In genomic region chr6:77486658-77487057, GRCm38 (mm10) we compare ENCODE assay signal across 25 mouse cellular contexts.
DNase-seq lines count a peak whose midpoint lies in the region; ATAC-seq and TF ChIP-seq lines count a peak whose summit lies in the region.
"Had no signal": no experiment of that assay in that cellular context is flagged by ENCODE, and none has a peak within 500 bp of the region (broad histone marks: within the 10 kb centered on the region; RNA-seq: fewer than 3 reads in every experiment).

No protein-coding gene starts in this region.

- no peaks in the 10 kb centered on the region for H3K9me3 ChIP-seq in hindbrain, embryonic 15.5 days
- H3K9me3 ChIP-seq in hindbrain, embryonic 12.5 days (replicated peaks): no peaks in the 10 kb centered on the region
- H3K9me3 ChIP-seq in midbrain, embryonic 14.5 days (ENCODE audit: control insufficient read depth, low read length): no peaks in the 10 kb centered on the region
- peaks cover 6% of the 10 kb centered on the region; the same call in 1 of the 2 replicates for H3K9me3 ChIP-seq in midbrain, embryonic 10.5 days (replicated peaks)
- H3K9me3 ChIP-seq in midbrain, embryonic 16.5 days (replicated peaks; ENCODE audit: control insufficient read depth, low read length, poor library complexity, severe bottlenecking): 0 out of 2 replicates have a peak, but pooled peaks cover 2% of the 10 kb centered on the region
- H3K9me3 ChIP-seq: heart, embryonic 10.5 days; intestine, embryonic 15.5 days had no signal

- H3K4me3 ChIP-seq in hindbrain, embryonic 15.5 days: no peak overlapping the region
- no peak overlapping the region for H3K4me3 ChIP-seq in hindbrain, embryonic 12.5 days
- no peak overlapping the region for H3K4me3 ChIP-seq in midbrain, embryonic 14.5 days (replicated peaks; ENCODE audit: low read depth, low read length)
- no peak overlapping the region for H3K4me3 ChIP-seq in midbrain, embryonic 10.5 days
- H3K4me3 ChIP-seq in midbrain, embryonic 16.5 days (ENCODE audit: low read depth, low read length): no peak overlapping the region
- H3K4me3 ChIP-seq: forebrain, embryonic 10.5 days; forebrain, embryonic 13.5 days; heart, adult 2 months; heart, embryonic 10.5 days; heart, embryonic 13.5 days; intestine, embryonic 15.5 days had no signal

- no peak overlapping the region for H3K4me2 ChIP-seq in hindbrain, embryonic 15.5 days
- H3K4me2 ChIP-seq in hindbrain, embryonic 12.5 days (replicated peaks): no peak overlapping the region
- no peak overlapping the region for H3K4me2 ChIP-seq in midbrain, embryonic 14.5 days (ENCODE audit: low read length)
- no peak overlapping the region for H3K4me2 ChIP-seq in midbrain, embryonic 16.5 days (ENCODE audit: low read length)
- H3K4me2 ChIP-seq: forebrain, embryonic 13.5 days; heart, embryonic 13.5 days; intestine, embryonic 15.5 days had no signal

- 0 out of 2 replicates have a peak overlapping the region, but pooled peaks have one; percentile 22 for H3K27ac ChIP-seq in hindbrain, embryonic 15.5 days (replicated peaks)
- no peak overlapping the region for H3K27ac ChIP-seq in hindbrain, embryonic 12.5 days
- 0 out of 2 replicates have a peak overlapping the region, but pooled peaks have one; percentile 32 for H3K27ac ChIP-seq in midbrain, embryonic 14.5 days (replicated peaks; ENCODE audit: low read depth, low read length)
- no peak overlapping the region for H3K27ac ChIP-seq in midbrain, embryonic 10.5 days (replicated peaks)
- no peak overlapping the region for H3K27ac ChIP-seq in midbrain, embryonic 16.5 days (ENCODE audit: low read length)
- H3K27ac ChIP-seq: forebrain, embryonic 10.5 days; forebrain, embryonic 13.5 days; heart, adult 2 months; heart, embryonic 10.5 days; heart, embryonic 13.5 days; intestine, embryonic 15.5 days had no signal

- 72% methylated on average over 3 of the region's 3 CpGs for WGBS in hindbrain, embryonic 15.5 days
- WGBS in hindbrain, embryonic 12.5 days: 87% methylated on average over 3 of the region's 3 CpGs
- WGBS in midbrain, embryonic 14.5 days: 71% methylated on average over 3 of the region's 3 CpGs
- 90% methylated on average over 3 of the region's 3 CpGs for WGBS in midbrain, embryonic 10.5 days
- WGBS in midbrain, embryonic 16.5 days: 76% methylated on average over 3 of the region's 3 CpGs

- no peak for TF ChIP-seq CTCF in brain, embryonic 14.5 days (IDR thresholded peaks at IDR 0.05; ENCODE audit: borderline replicate concordance, extremely low read depth, insufficient read depth, insufficient read length)

- no peaks in the 10 kb centered on the region for H3K27me3 ChIP-seq in hindbrain, embryonic 15.5 days
- no peaks in the 10 kb centered on the region for H3K27me3 ChIP-seq in hindbrain, embryonic 12.5 days
- H3K27me3 ChIP-seq in midbrain, embryonic 14.5 days (ENCODE audit: control insufficient read depth, insufficient read depth, low read length): no peaks in the 10 kb centered on the region
- no peaks in the 10 kb centered on the region for H3K27me3 ChIP-seq in midbrain, embryonic 10.5 days (ENCODE audit: low read depth, poor library complexity, severe bottlenecking)
- no peaks in the 10 kb centered on the region for H3K27me3 ChIP-seq in midbrain, embryonic 16.5 days (ENCODE audit: control insufficient read depth, insufficient read depth, low read depth, low read length)
- H3K27me3 ChIP-seq: forebrain, embryonic 13.5 days; heart, embryonic 13.5 days; intestine, embryonic 15.5 days had no signal

- TF ChIP-seq POLR2A in brain, embryonic 14.5 days (IDR thresholded peaks at IDR 0.05; ENCODE audit: borderline replicate concordance, extremely low read depth, insufficient read depth, insufficient read length, poor library complexity, severe bottlenecking): no peak

- no peak overlapping the region for H3K9ac ChIP-seq in hindbrain, embryonic 15.5 days
- H3K9ac ChIP-seq in hindbrain, embryonic 12.5 days: no peak overlapping the region
- no peak overlapping the region for H3K9ac ChIP-seq in midbrain, embryonic 14.5 days (replicated peaks; ENCODE audit: low read length)
- no peak overlapping the region for H3K9ac ChIP-seq in midbrain, embryonic 16.5 days (ENCODE audit: low read depth, low read length)
- H3K9ac ChIP-seq: forebrain, embryonic 13.5 days; heart, embryonic 13.5 days; intestine, embryonic 15.5 days had no signal

- ATAC-seq in hindbrain, embryonic 15.5 days (ENCODE audit: low FRiP score, low read depth): 0 out of 2 replicates have a peak, but pooled peaks have one; percentile 30
- no peak for ATAC-seq in hindbrain, embryonic 12.5 days (ENCODE audit: low FRiP score)
- ATAC-seq in midbrain, embryonic 14.5 days (ENCODE audit: low FRiP score, low TSS enrichment): no peak
- peak; percentile 36; the same call in 1 of the 2 replicates for ATAC-seq in midbrain, embryonic 16.5 days
- ATAC-seq: CD4-positive, CD25-positive, alpha-beta regulatory T cell, adult 4 months; forebrain, embryonic 13.5 days; forebrain, embryonic 16.5 days; intestine, embryonic 15.5 days had no signal

- H3K36me3 ChIP-seq in hindbrain, embryonic 15.5 days: no peaks in the 10 kb centered on the region
- no peaks in the 10 kb centered on the region for H3K36me3 ChIP-seq in hindbrain, embryonic 12.5 days
- no peaks in the 10 kb centered on the region for H3K36me3 ChIP-seq in midbrain, embryonic 14.5 days (ENCODE audit: control insufficient read depth, insufficient read depth, low read length)
- no peaks in the 10 kb centered on the region for H3K36me3 ChIP-seq in midbrain, embryonic 10.5 days
- H3K36me3 ChIP-seq in midbrain, embryonic 16.5 days (ENCODE audit: control insufficient read depth, insufficient read depth, low read length): no peaks in the 10 kb centered on the region
- H3K36me3 ChIP-seq: forebrain, embryonic 10.5 days; heart, embryonic 10.5 days; heart, embryonic 13.5 days; intestine, embryonic 15.5 days had no signal

- peak; percentile 35 for DNase-seq in midbrain, embryonic 14.5 days
- no peak for DNase-seq in midbrain, embryonic 10.5 days (ENCODE audit: low spot score)
- peak; percentile 33 for DNase-seq in brain, embryonic 14.5 days (ENCODE audit: low read depth)
- DNase-seq: adrenal gland, adult 2 months; adrenal gland, postnatal 14 days; cerebellum, adult 11-12 months; cerebellum, adult 8-10 months; cerebellum, postnatal 10 days; cerebellum, postnatal 36 days; embryo, embryonic 11 days; gastrocnemius, postnatal 10 days; gastrocnemius, postnatal 36 days; heart, adult 2 months; heart, postnatal 14 days; heart, postnatal 4 days had no signal

- 0 out of 2 replicates have a peak, but pooled peaks cover 5% of the 10 kb centered on the region for H3K4me1 ChIP-seq in hindbrain, embryonic 15.5 days (replicated peaks)
- H3K4me1 ChIP-seq in hindbrain, embryonic 12.5 days: no peaks in the 10 kb centered on the region
- no peaks in the 10 kb centered on the region for H3K4me1 ChIP-seq in midbrain, embryonic 14.5 days (ENCODE audit: control insufficient read depth, insufficient read depth, low read length)
- no peaks in the 10 kb centered on the region for H3K4me1 ChIP-seq in midbrain, embryonic 10.5 days
- 0 out of 2 replicates have a peak, but pooled peaks cover 3% of the 10 kb centered on the region for H3K4me1 ChIP-seq in midbrain, embryonic 16.5 days (ENCODE audit: control insufficient read depth, insufficient read depth, low read length)
- H3K4me1 ChIP-seq: forebrain, embryonic 10.5 days; forebrain, embryonic 13.5 days; heart, embryonic 10.5 days; heart, embryonic 13.5 days; intestine, embryonic 15.5 days had no signal

Comparison
In these comparisons a context has a peak if more than half of its experiments do, and no peak if none do; other contexts are left out.
1. ATAC-seq: peak in hindbrain, embryonic 15.5 days (single experiment) and midbrain, embryonic 16.5 days (single experiment); none in hindbrain, embryonic 12.5 days (single experiment) and midbrain, embryonic 14.5 days (single experiment).
2. H3K27ac ChIP-seq: peak in hindbrain, embryonic 15.5 days (single experiment) and midbrain, embryonic 14.5 days (single experiment); none in hindbrain, embryonic 12.5 days (single experiment), midbrain, embryonic 10.5 days (single experiment) and midbrain, embryonic 16.5 days (single experiment).